Mouse (Mus musculus): ENCODE results near the gene Hs6st2. TPM values are rescaled to one million over a fixed set of nuclear protein-coding genes. Genes with fewer than 3 reads are reported as not detected.
A peak's percentile ranks its signal among the peaks of the same experiment; 100 is the strongest.

The Hs6st2 gene
- total RNA-seq, 2 experiments from 2014 or later, result not detected

GRCm38 (mm10) chrX:51374670-51375069 lies 307.0 kb downstream of the Hs6st2 start:
- peak; percentile 63 for ATAC-seq (replicated peaks; ENCODE audit: poor library complexity, severe bottlenecking)

GRCm38 (mm10) chrX:51372477-51373239 lies 309.0 kb downstream of the Hs6st2 start:
- ATAC-seq (replicated peaks; ENCODE audit: poor library complexity, severe bottlenecking), result 0 out of 2 replicates have a peak, but pooled peaks have one; percentile 33

GRCm38 (mm10) chrX:51349682-51350081 lies 332.0 kb downstream of the Hs6st2 start:
- ATAC-seq (replicated peaks; ENCODE audit: poor library complexity, severe bottlenecking), result no peak

GRCm38 (mm10) chrX:51343595-51343994 lies 338.1 kb downstream of the Hs6st2 start:
- no peak for ATAC-seq (replicated peaks; ENCODE audit: poor library complexity, severe bottlenecking)

Other genes starting within 250 kb of the Hs6st2 start
- gene Usp26, start 119.4 kb upstream of the Hs6st2 start, total RNA-seq (2014; fragmentation: Nextera tagmentation), result not detected in 2 replicates
- not detected in 2 replicates for gene Usp26, start 119.4 kb upstream of the Hs6st2 start, total RNA-seq (2017)

All from granulocyte monocyte progenitor cell, adult 5-6 weeks (primary cell).